In genomic region chr17:64108773-64109172, GRCm38 (mm10) we compare ENCODE assay signal across 20 mouse cellular contexts.
"Had no signal": no experiment of that assay in that cellular context is flagged by ENCODE, and none has a peak within 500 bp of the region (broad histone marks: within the 10 kb centered on the region; RNA-seq: fewer than 3 reads in every experiment).

No protein-coding gene starts in this region.

- H3K36me3 ChIP-seq: liver, embryonic 13.5 days; midbrain, embryonic 10.5 days; neural tube, embryonic 12.5 days; neural tube, embryonic 15.5 days; stomach, embryonic 15.5 days had no signal

- H3K4me1 ChIP-seq: neural tube, embryonic 12.5 days; neural tube, embryonic 15.5 days; stomach, embryonic 15.5 days had no signal

- H3K27ac ChIP-seq: kidney, postnatal 0 days; layer of hippocampus, adult 2 months; left cerebral cortex, adult 2 months; liver, embryonic 13.5 days; macrophage; midbrain, embryonic 10.5 days; neural tube, embryonic 12.5 days; neural tube, embryonic 15.5 days; stomach, embryonic 15.5 days had no signal

- H3K9ac ChIP-seq: liver, embryonic 13.5 days; neural tube, embryonic 12.5 days; neural tube, embryonic 15.5 days; stomach, embryonic 15.5 days had no signal

- H3K4me3 ChIP-seq: layer of hippocampus, adult 2 months; left cerebral cortex, adult 2 months; liver, embryonic 13.5 days; megakaryocyte, embryonic 14.5 days; midbrain, embryonic 10.5 days; neural tube, embryonic 12.5 days; neural tube, embryonic 15.5 days; stomach, embryonic 15.5 days had no signal

- H3K4me2 ChIP-seq: liver, embryonic 13.5 days; neural tube, embryonic 12.5 days; neural tube, embryonic 15.5 days; stomach, embryonic 15.5 days had no signal

- H3K27me3 ChIP-seq: liver, embryonic 13.5 days; megakaryocyte, embryonic 14.5 days; neural tube, embryonic 12.5 days; neural tube, embryonic 15.5 days; stomach, embryonic 15.5 days had no signal

- H3K9me3 ChIP-seq: liver, embryonic 13.5 days; megakaryocyte, embryonic 14.5 days; midbrain, embryonic 10.5 days; neural tube, embryonic 12.5 days; neural tube, embryonic 15.5 days; stomach, embryonic 15.5 days had no signal

- DNase-seq: kidney, adult 2 months; kidney, postnatal 25 days; layer of hippocampus, postnatal 36 days; liver, embryonic 13.5 days; lung, adult 2 months; right cerebral cortex, adult 18-20 months; right cerebral cortex, postnatal 14 days; spleen, adult 18-20 months; thymus, adult 18-20 months; thymus, postnatal 36 days had no signal

- ATAC-seq: intestine, postnatal 0 days had no signal
